ENCODE assay signal across 25 mouse cellular contexts in genomic region chr2:59784628-59784883, GRCm38 (mm10).
A peak's percentile ranks its signal among the peaks of the same experiment; 100 is the strongest.
DNase-seq lines count a peak whose midpoint lies in the region; ATAC-seq and TF ChIP-seq lines count a peak whose summit lies in the region.
"Had no signal": no experiment of that assay in that cellular context is flagged by ENCODE, and none has a peak within 500 bp of the region (broad histone marks: within the 10 kb centered on the region; RNA-seq: fewer than 3 reads in every experiment).

No protein-coding gene starts in this region.

- peaks cover 22% of the 10 kb centered on the region for H3K36me3 ChIP-seq in kidney, embryonic 14.5 days (ENCODE audit: control insufficient read depth, insufficient read depth, low read length)
- peaks cover 27% of the 10 kb centered on the region for H3K36me3 ChIP-seq in kidney, embryonic 16.5 days (ENCODE audit: insufficient read depth, low read length)
- H3K36me3 ChIP-seq in embryonic facial prominence, embryonic 14.5 days (ENCODE audit: control insufficient read depth, insufficient read depth, low read length), result peaks cover 7% of the 10 kb centered on the region; the same call in 1 of the 2 replicates
- H3K36me3 ChIP-seq in embryonic facial prominence, embryonic 15.5 days, result peaks cover 13% of the 10 kb centered on the region; the same call in 1 of the 2 replicates
- peaks cover 36% of the 10 kb centered on the region for H3K36me3 ChIP-seq in intestine, postnatal 0 days (ENCODE audit: control insufficient read depth, insufficient read depth)
- H3K36me3 ChIP-seq: forebrain, embryonic 15.5 days; hindbrain, embryonic 13.5 days had no signal

- WGBS in kidney, embryonic 14.5 days, result 69% methylated on average over 6 of the region's 6 CpGs
- 58% methylated on average over 6 of the region's 6 CpGs for WGBS in kidney, embryonic 16.5 days
- 72% methylated on average over 6 of the region's 6 CpGs for WGBS in embryonic facial prominence, embryonic 14.5 days
- WGBS in embryonic facial prominence, embryonic 15.5 days, result 65% methylated on average over 6 of the region's 6 CpGs
- WGBS in intestine, postnatal 0 days, result 81% methylated on average over 6 of the region's 6 CpGs

- ATAC-seq in kidney, embryonic 14.5 days (ENCODE audit: low FRiP score, low TSS enrichment), result no peak
- ATAC-seq in kidney, embryonic 16.5 days (ENCODE audit: low FRiP score, low TSS enrichment), result no peak
- no peak for ATAC-seq in embryonic facial prominence, embryonic 14.5 days (ENCODE audit: low read depth)
- no peak for ATAC-seq in embryonic facial prominence, embryonic 15.5 days (ENCODE audit: insufficient number of reproducible peaks, low FRiP score, low TSS enrichment, low read depth)
- no peak for ATAC-seq in intestine, postnatal 0 days
- no peak for ATAC-seq in inflammation-experienced regulatory T-cells, adult 6 months
- ATAC-seq: CD4-positive, CD25-positive, alpha-beta regulatory T cell, adult 4 months; forebrain, embryonic 15.5 days; hindbrain, embryonic 16.5 days had no signal

- H3K9me3 ChIP-seq in kidney, embryonic 14.5 days (ENCODE audit: control insufficient read depth, low read length), result no peaks in the 10 kb centered on the region
- no peaks in the 10 kb centered on the region for H3K9me3 ChIP-seq in kidney, embryonic 16.5 days (ENCODE audit: low read length)
- no peaks in the 10 kb centered on the region for H3K9me3 ChIP-seq in embryonic facial prominence, embryonic 14.5 days (ENCODE audit: control insufficient read depth, low read length)
- H3K9me3 ChIP-seq in embryonic facial prominence, embryonic 15.5 days (replicated peaks), result no peaks in the 10 kb centered on the region
- no peaks in the 10 kb centered on the region for H3K9me3 ChIP-seq in intestine, postnatal 0 days (ENCODE audit: control insufficient read depth)
- H3K9me3 ChIP-seq: forebrain, embryonic 12.5 days; forebrain, embryonic 15.5 days; hindbrain, embryonic 10.5 days; hindbrain, embryonic 13.5 days had no signal

- H3K9ac ChIP-seq in kidney, embryonic 14.5 days (ENCODE audit: low read depth, low read length), result no peak overlapping the region
- H3K9ac ChIP-seq in kidney, embryonic 16.5 days (replicated peaks; ENCODE audit: low read length), result no peak overlapping the region
- no peak overlapping the region for H3K9ac ChIP-seq in embryonic facial prominence, embryonic 14.5 days (ENCODE audit: low read depth, low read length)
- H3K9ac ChIP-seq in embryonic facial prominence, embryonic 15.5 days, result no peak overlapping the region
- H3K9ac ChIP-seq in intestine, postnatal 0 days (ENCODE audit: low read depth, low read length), result no peak overlapping the region
- H3K9ac ChIP-seq: forebrain, embryonic 12.5 days; forebrain, embryonic 15.5 days; hindbrain, embryonic 13.5 days had no signal

- no peak for TF ChIP-seq CTCF in intestine, postnatal 0 days (IDR thresholded peaks at IDR 0.05; ENCODE audit: low read depth)

- H3K4me3 ChIP-seq in kidney, embryonic 14.5 days (ENCODE audit: low read length), result no peak overlapping the region
- H3K4me3 ChIP-seq in kidney, embryonic 16.5 days (ENCODE audit: low read length), result no peak overlapping the region
- H3K4me3 ChIP-seq in embryonic facial prominence, embryonic 14.5 days (ENCODE audit: low read depth, low read length), result no peak overlapping the region
- no peak overlapping the region for H3K4me3 ChIP-seq in embryonic facial prominence, embryonic 15.5 days (replicated peaks)
- no peak overlapping the region for H3K4me3 ChIP-seq in intestine, postnatal 0 days (ENCODE audit: low read depth, low read length)
- H3K4me3 ChIP-seq: erythroblast, embryonic 14.5 days; forebrain, embryonic 12.5 days; forebrain, embryonic 15.5 days; hindbrain, embryonic 10.5 days; hindbrain, embryonic 13.5 days had no signal

- peaks cover 33% of the 10 kb centered on the region for H3K4me1 ChIP-seq in kidney, embryonic 14.5 days (ENCODE audit: control insufficient read depth, insufficient read depth, low read length)
- H3K4me1 ChIP-seq in kidney, embryonic 16.5 days (ENCODE audit: insufficient read depth, low read length), result peaks cover 52% of the 10 kb centered on the region
- peaks cover 23% of the 10 kb centered on the region for H3K4me1 ChIP-seq in embryonic facial prominence, embryonic 14.5 days (ENCODE audit: control insufficient read depth, insufficient read depth, low read length)
- H3K4me1 ChIP-seq in embryonic facial prominence, embryonic 15.5 days, result peaks cover 44% of the 10 kb centered on the region
- H3K4me1 ChIP-seq in intestine, postnatal 0 days (replicated peaks; ENCODE audit: control insufficient read depth, insufficient read depth, low read length), result no peaks in the 10 kb centered on the region

- peak; percentile 44 for DNase-seq in kidney, adult 18-20 months
- no peak for DNase-seq in kidney, postnatal 10 days
- peak; percentile 50 for DNase-seq in embryonic facial prominence, embryonic 14.5 days (ENCODE audit: low spot score)
- DNase-seq: adrenal gland, adult 2 months; adrenal gland, postnatal 14 days; cerebellum, adult 11 months; cerebellum, adult 2 months; cerebellum, adult 9-11 months; cerebellum, postnatal 25 days; gastrocnemius, postnatal 25 days; heart, postnatal 10 days; heart, postnatal 36 days had no signal

- H3K27ac ChIP-seq in kidney, embryonic 14.5 days (ENCODE audit: low read depth, low read length), result no peak overlapping the region; the same call in 1 of the 2 replicates
- peak overlapping the region; percentile 88 for H3K27ac ChIP-seq in kidney, embryonic 16.5 days (ENCODE audit: low read length)
- H3K27ac ChIP-seq in embryonic facial prominence, embryonic 14.5 days (replicated peaks; ENCODE audit: low read depth, low read length), result no peak overlapping the region
- H3K27ac ChIP-seq in embryonic facial prominence, embryonic 15.5 days (replicated peaks), result peak overlapping the region; percentile 29; the same call in 1 of the 2 replicates
- H3K27ac ChIP-seq in intestine, postnatal 0 days (ENCODE audit: low read depth, low read length), result no peak overlapping the region
- H3K27ac ChIP-seq: forebrain, embryonic 12.5 days; forebrain, embryonic 15.5 days; hindbrain, embryonic 13.5 days had no signal

- no peak overlapping the region for H3K4me2 ChIP-seq in kidney, embryonic 14.5 days (replicated peaks; ENCODE audit: low read depth, low read length)
- H3K4me2 ChIP-seq in kidney, embryonic 16.5 days (replicated peaks; ENCODE audit: low read depth, low read length), result no peak overlapping the region
- H3K4me2 ChIP-seq in embryonic facial prominence, embryonic 14.5 days (ENCODE audit: low read depth, low read length), result no peak overlapping the region
- H3K4me2 ChIP-seq in embryonic facial prominence, embryonic 15.5 days (replicated peaks), result no peak overlapping the region
- no peak overlapping the region for H3K4me2 ChIP-seq in intestine, postnatal 0 days (replicated peaks; ENCODE audit: low read depth)
- H3K4me2 ChIP-seq: forebrain, embryonic 12.5 days; forebrain, embryonic 15.5 days; heart, embryonic 11.5 days; hindbrain, embryonic 13.5 days had no signal

- no peaks in the 10 kb centered on the region for H3K27me3 ChIP-seq in kidney, embryonic 14.5 days (ENCODE audit: control insufficient read depth, insufficient read depth, low read length)
- H3K27me3 ChIP-seq in kidney, embryonic 16.5 days (ENCODE audit: insufficient read depth, low read length), result no peaks in the 10 kb centered on the region
- no peaks in the 10 kb centered on the region for H3K27me3 ChIP-seq in embryonic facial prominence, embryonic 14.5 days (replicated peaks; ENCODE audit: control insufficient read depth, insufficient read depth, low read length)
- H3K27me3 ChIP-seq in embryonic facial prominence, embryonic 15.5 days, result no peaks in the 10 kb centered on the region
- no peaks in the 10 kb centered on the region for H3K27me3 ChIP-seq in intestine, postnatal 0 days (replicated peaks; ENCODE audit: control insufficient read depth, insufficient read depth, low read length)
- H3K27me3 ChIP-seq: forebrain, embryonic 12.5 days; forebrain, embryonic 15.5 days; hindbrain, embryonic 13.5 days had no signal

Comparison
In these comparisons a context has a peak if more than half of its experiments do, and no peak if none do; other contexts are left out.
1. H3K27ac ChIP-seq: peak in kidney, embryonic 16.5 days (single experiment) and embryonic facial prominence, embryonic 15.5 days (single experiment); none in kidney, embryonic 14.5 days (single experiment), embryonic facial prominence, embryonic 14.5 days (single experiment) and intestine, postnatal 0 days (single experiment).